Mouse (Mus musculus): ENCODE results near the gene Atp8a2. TPM values are rescaled to one million over a fixed set of nuclear protein-coding genes. Genes with fewer than 3 reads are reported as not detected.
"Not testable (repeated sequence)": the region's sequence is repeated elsewhere in the genome, so short reads cannot be mapped to it uniquely, and the experiment has no call there.

Atp8a2 gene
- polyA plus RNA-seq, 1 experiment from 2014 or later = 1.2 TPM

DNA sequence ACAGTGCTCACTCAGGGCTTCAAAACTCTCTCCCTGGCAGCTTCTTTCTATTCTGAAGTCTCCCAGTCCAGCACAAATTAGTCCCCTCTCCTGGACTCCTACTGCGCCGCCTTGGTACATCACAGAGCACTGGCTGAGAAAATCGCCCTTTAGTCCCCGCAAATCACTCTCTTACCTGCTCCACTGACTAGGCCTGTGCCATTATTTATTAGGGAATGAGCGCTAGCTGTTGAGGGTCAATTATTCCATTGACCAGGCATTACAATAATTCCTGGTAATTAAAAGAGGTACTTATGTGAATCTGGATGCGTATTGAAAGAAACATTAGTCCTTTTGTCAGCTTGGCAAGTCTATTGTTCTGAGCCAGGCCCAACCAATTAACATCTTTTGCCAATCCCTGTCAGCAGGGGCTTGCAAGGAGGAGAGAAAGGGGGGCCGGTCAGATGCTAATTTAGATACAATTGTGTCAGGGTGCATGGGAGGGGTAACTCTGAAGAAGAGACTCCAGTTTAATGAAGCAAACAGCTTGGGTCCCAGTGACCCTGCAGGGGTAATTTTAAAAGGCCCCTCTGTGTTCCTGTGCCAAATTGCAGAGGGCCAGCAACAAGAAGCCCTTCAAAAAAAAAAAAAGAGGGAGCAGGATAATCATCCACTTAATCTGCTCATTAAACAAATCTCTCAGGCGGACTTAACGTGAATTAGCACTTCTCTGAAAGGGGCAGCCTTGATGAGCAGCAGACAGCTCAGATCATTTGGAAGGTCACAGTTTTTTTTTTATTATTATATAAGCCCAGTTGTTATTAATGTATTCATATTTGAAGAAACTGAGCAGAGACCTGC is 459.9 kb downstream of the Atp8a2 start:
- no peak overlapping the region for H3K27ac ChIP-seq
- no peaks in the 10 kb centered on the region for H3K36me3 ChIP-seq
- no peaks in the 10 kb centered on the region for H3K9me3 ChIP-seq (replicated peaks)
- 53% methylated on average over 9 of the region's 9 CpGs for WGBS
- no peak overlapping the region for H3K4me2 ChIP-seq
- peaks cover 15% of the 10 kb centered on the region for H3K4me1 ChIP-seq
- no peak overlapping the region for H3K4me3 ChIP-seq (replicated peaks)
- H3K9ac ChIP-seq = no peak overlapping the region
- no peaks in the 10 kb centered on the region; the same call in none of the 2 replicates for H3K27me3 ChIP-seq
- ATAC-seq (replicated peaks; ENCODE audit: low FRiP score) = no peak

DNA sequence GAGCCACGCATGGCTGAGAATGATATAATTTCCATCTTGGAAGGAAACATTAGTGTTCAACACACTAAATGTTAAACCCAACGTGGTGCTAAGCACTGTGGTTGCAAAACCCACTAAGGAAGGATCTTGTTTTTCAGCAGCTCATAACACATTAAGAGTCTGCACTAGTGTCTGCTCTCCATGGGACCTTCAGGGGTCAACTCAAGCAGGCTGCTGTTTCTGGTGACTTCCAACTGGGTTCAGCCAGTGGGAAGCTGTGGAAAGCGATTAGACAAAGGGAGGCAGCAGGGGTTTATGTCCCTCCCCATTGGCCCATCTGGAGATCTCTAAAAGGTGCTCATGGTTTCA is 467.0 kb downstream of the Atp8a2 start:
- WGBS = 61% methylated on average over 3 of the region's 3 CpGs
- no peak overlapping the region for H3K9ac ChIP-seq
- no peaks in the 10 kb centered on the region for H3K4me1 ChIP-seq
- H3K27ac ChIP-seq = no peak overlapping the region
- no peak overlapping the region for H3K4me2 ChIP-seq
- no peaks in the 10 kb centered on the region for H3K36me3 ChIP-seq
- no peak overlapping the region for H3K4me3 ChIP-seq (replicated peaks)
- H3K27me3 ChIP-seq = no peaks in the 10 kb centered on the region
- ATAC-seq (replicated peaks; ENCODE audit: low FRiP score) = no peak
- no peaks in the 10 kb centered on the region for H3K9me3 ChIP-seq (replicated peaks)

DNA sequence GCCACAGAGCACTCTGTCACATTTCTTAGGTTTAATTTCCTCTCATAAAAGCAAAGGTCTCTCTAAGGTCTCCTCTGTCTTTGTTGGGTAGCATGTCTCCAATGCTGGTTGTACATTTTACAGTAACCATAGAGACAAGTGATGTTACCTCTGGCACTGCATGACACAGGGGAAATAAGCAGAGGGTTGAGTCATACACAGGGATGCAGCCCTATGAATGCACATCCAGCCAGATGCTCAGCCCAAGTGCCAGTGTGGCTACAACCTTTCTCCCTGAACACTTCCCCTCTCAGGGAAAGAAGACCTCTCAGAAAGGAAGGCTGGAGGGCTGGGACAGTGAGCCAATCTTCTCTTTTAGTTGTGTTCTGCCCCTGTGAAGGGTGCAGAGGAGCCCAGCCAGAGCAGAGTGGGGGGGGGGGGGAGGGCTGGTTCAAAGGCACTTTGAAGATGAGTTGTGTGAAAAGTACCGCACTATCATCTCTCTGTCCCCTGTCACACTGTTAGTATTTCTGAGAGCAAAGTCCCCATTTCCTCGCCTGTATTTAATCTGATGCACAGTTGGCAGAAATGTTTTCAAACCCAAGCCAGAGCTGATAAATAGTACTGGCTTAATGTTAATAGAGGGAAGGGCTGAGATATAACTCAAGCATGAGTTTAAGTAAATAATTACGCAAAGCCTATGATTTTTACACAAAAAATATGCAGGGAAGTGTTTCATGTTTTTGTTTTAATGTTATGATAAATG is 467.5 kb downstream of the Atp8a2 start:
- no peak overlapping the region for H3K4me3 ChIP-seq (replicated peaks)
- ATAC-seq (replicated peaks; ENCODE audit: low FRiP score) = no peak
- no peaks in the 10 kb centered on the region for H3K36me3 ChIP-seq
- no peak overlapping the region for H3K4me2 ChIP-seq
- no peak overlapping the region for H3K9ac ChIP-seq
- no peaks in the 10 kb centered on the region for H3K9me3 ChIP-seq (replicated peaks)
- H3K27me3 ChIP-seq = no peaks in the 10 kb centered on the region
- no peaks in the 10 kb centered on the region for H3K4me1 ChIP-seq
- no peak overlapping the region for H3K27ac ChIP-seq
- WGBS = 65% methylated on average over 3 of the region's 3 CpGs

DNA sequence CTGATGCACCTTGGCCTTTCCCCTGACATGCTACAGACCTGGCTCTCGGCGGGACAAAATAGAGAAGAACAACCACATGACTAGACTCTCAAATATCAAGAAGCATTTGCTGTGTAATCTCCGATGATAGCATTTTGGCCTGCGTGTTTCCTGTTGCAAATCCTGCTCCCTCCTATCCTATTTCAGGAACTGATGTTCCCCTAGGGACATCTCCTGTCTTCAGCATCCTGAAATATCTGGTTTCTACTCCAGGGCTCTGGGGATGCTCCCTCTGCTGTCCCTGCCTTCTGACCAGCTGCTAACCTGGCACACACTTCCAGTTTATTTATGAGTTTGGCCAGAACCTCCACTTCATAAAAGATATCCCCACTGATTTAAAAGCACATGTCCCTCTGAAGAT is 470.0 kb downstream of the Atp8a2 start:
- Histone ChIP-seq H3K4me3 (replicated peaks) (no peak overlapping the region), H3K4me2 (no peak overlapping the region), H3K27me3 (0 out of 2 replicates have a peak, but pooled peaks cover 2% of the 10 kb centered on the region), H3K4me1 (0 out of 2 replicates have a peak, but pooled peaks cover 2% of the 10 kb centered on the region), H3K36me3 (no peaks in the 10 kb centered on the region), H3K27ac (no peak overlapping the region), H3K9ac (no peak overlapping the region), H3K9me3 (replicated peaks) (no peaks in the 10 kb centered on the region)
- WGBS = 69% methylated on average over 4 of the region's 4 CpGs
- ATAC-seq (replicated peaks; ENCODE audit: low FRiP score) = no peak

DNA sequence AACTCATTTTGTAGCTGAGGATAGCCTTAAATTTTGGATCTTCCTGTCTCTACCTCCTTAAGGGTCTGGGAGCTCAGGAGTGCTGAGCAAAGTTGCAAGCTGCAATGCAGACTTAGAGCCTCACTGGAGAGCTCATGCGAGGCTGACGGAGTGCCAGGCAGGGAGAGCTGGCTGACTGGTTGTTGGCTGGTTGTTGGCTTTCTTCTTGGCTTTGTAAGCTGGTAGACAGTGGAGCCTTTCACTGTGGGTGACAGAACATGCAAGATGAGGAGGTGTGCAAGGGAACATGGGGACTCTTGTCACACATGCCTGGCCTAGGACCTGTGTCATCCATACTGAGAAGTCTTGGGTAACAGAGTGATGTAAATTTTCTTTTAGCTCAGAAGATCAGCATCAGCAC is 473.8 kb downstream of the Atp8a2 start:
- no peak for ATAC-seq (replicated peaks; ENCODE audit: low FRiP score)
- Histone ChIP-seq H3K9ac (no peak overlapping the region), H3K27me3 (0 out of 2 replicates have a peak, but pooled peaks cover 2% of the 10 kb centered on the region), H3K4me2 (no peak overlapping the region), H3K9me3 (replicated peaks) (no peaks in the 10 kb centered on the region), H3K4me1 (peaks cover 12% of the 10 kb centered on the region; the same call in 1 of the 2 replicates), H3K36me3 (no peaks in the 10 kb centered on the region), H3K4me3 (replicated peaks) (no peak overlapping the region), H3K27ac (no peak overlapping the region)
- WGBS = 87% methylated on average over 2 of the region's 2 CpGs

DNA sequence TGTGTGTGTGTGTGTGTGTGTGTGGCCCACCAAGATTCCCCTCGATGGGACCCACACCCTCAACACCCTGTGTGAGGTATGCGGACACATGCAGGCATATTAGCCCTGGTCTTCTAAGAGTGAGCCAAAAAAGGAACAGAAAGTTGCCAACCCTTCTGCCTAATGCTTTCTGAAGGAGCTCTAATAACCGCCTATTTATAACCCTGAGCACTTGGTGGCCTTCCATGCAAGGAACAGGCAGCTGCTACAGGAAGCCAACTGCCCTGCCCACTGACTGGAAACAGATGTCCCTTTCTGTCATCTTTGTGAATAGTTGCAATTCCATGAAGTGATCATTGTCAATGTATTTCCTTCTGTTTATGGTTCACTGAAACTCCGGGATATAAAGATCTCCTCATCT is 475.0 kb downstream of the Atp8a2 start:
- H3K27ac ChIP-seq = no peak overlapping the region
- 69% methylated on average over 4 of the region's 4 CpGs for WGBS
- 0 out of 2 replicates have a peak, but pooled peaks cover 2% of the 10 kb centered on the region for H3K27me3 ChIP-seq
- H3K9ac ChIP-seq = no peak overlapping the region
- no peak for ATAC-seq (replicated peaks; ENCODE audit: low FRiP score)
- no peak overlapping the region for H3K4me3 ChIP-seq (replicated peaks)
- H3K4me2 ChIP-seq = no peak overlapping the region
- H3K4me1 ChIP-seq = peaks cover 12% of the 10 kb centered on the region; the same call in 1 of the 2 replicates
- no peaks in the 10 kb centered on the region for H3K9me3 ChIP-seq (replicated peaks)
- no peaks in the 10 kb centered on the region for H3K36me3 ChIP-seq

DNA sequence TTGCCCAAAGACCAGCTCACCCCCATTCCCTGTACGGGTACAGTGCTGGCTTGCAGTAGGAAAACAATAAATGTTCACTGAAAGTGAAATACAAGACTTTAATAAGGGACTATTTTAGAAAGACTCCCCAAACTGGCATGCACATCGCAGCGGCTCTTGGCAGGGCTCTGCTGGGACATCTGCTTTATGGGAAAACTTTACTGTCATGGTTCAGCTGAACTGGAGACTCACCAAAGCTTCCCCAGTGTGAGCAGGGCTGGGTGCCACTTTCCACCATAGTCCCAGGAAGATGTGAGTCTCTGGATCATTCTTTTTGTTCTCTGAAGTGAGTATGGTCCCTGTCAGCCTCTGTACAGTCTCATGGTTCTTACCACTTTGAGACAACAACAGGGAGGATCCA is 475.6 kb downstream of the Atp8a2 start:
- no peak for ATAC-seq (replicated peaks; ENCODE audit: low FRiP score)
- Histone ChIP-seq H3K36me3 (no peaks in the 10 kb centered on the region), H3K4me1 (peaks cover 12% of the 10 kb centered on the region; the same call in 1 of the 2 replicates), H3K27ac (no peak overlapping the region), H3K27me3 (0 out of 2 replicates have a peak, but pooled peaks cover 2% of the 10 kb centered on the region), H3K9ac (no peak overlapping the region), H3K4me2 (no peak overlapping the region), H3K9me3 (replicated peaks) (no peaks in the 10 kb centered on the region), H3K4me3 (replicated peaks) (no peak overlapping the region)
- WGBS = 60% methylated on average over 3 of the region's 3 CpGs

DNA sequence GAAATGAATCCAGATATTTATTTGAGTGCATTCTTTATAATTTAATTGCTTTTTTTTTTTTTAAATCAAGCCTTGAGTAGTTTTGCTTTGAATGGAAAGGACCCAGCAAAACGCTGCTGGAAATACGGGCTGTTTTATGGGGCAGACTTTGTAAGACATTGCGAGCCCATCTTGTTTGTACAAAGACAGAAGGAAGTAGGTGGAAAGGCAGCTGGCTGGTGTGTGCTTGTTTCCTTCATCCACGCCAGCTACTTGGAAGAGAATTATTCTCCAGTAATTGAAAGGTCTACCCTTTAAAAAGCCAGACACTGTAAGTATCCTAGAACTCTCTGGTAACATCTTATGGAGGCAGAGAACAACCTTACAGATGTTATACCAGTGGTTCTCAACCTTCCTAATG is 476.6 kb downstream of the Atp8a2 start:
- Histone ChIP-seq H3K9me3 (replicated peaks) (no peaks in the 10 kb centered on the region), H3K36me3 (no peaks in the 10 kb centered on the region), H3K27me3 (0 out of 2 replicates have a peak, but pooled peaks cover 2% of the 10 kb centered on the region), H3K27ac (no peak overlapping the region), H3K4me1 (peaks cover 20% of the 10 kb centered on the region; the same call in 1 of the 2 replicates), H3K9ac (no peak overlapping the region), H3K4me3 (replicated peaks) (no peak overlapping the region), H3K4me2 (no peak overlapping the region)
- ATAC-seq (replicated peaks; ENCODE audit: low FRiP score) = no peak
- 82% methylated on average over 4 of the region's 4 CpGs for WGBS

DNA sequence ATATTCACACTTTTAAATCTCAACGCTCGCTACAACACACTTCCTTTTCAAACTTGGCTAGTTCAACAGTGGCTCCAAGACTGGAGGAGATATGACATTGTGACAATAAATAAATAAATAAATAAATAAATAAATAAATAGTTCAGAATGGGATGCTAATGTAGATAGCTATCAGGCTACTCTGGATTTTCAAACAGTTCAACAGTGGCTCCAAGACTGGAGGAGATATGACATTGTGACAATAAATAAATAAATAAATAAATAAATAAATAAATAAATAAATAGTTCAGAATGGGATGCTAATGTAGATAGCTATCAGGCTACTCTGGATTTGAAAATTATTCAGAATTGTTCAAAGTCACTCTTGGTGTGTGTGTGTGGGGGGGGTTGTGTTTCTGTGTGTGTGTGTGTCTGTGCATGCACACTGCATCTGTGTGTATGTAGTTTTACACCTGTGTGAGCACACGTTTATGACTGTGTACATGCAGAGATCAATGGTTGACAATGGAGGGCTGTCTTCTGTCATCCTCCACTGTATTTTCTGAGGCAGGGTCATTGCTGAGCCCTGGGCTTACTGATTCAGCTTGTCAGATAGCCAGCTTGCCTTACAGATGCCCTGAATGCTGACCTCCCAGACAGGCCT is 480.4 kb downstream of the Atp8a2 start:
- H3K4me3 ChIP-seq (replicated peaks); H3K9me3 ChIP-seq (replicated peaks); ATAC-seq (replicated peaks; ENCODE audit: low FRiP score); H3K27me3 ChIP-seq; H3K9ac ChIP-seq; H3K4me2 ChIP-seq; H3K36me3 ChIP-seq; H3K27ac ChIP-seq: not testable (repeated sequence)
- 81% methylated on average over 3 of the region's 3 CpGs for WGBS
- H3K4me1 ChIP-seq = peaks cover 14% of the 10 kb centered on the region; the same call in 1 of the 2 replicates

DNA sequence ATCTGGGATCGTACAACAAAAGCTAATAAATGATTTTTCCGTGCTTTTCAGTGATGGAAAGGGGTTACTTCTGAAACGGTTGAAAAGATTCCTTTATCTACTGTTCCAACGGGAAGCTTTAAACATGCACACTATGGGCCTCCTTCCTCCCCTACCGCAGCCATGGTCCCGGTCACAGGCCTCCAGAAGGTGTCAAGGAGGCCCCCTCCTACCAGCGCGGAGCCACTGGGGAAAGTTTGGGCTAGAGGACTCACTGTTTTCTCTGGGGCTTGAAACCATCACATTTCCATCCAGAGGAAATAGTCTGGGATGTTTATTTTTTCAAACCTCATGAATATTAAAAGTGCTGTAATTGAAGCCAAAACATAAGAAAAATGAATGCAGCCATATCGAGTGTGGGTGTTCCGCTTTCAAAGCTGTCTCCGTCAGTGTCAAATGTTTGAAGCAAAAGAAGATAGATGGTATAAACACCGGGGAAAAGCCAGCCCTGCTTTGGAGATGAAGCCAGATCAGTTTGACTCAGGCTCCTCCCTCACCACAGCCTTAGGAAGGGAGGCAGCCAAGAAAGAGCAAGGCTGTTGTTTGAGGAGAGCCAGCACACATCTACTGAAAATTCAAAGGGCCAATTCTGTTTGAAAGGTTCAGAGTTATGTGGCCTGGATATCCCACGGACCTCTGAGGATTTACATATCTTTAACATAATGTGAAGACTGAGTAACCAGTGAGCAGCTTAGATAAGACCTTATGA is 481.1 kb downstream of the Atp8a2 start:
- WGBS = 30% methylated on average over 13 of the region's 13 CpGs
- no peak overlapping the region for H3K4me2 ChIP-seq
- peaks cover 14% of the 10 kb centered on the region; the same call in 1 of the 2 replicates for H3K4me1 ChIP-seq
- H3K9ac ChIP-seq = no peak overlapping the region
- no peaks in the 10 kb centered on the region for H3K36me3 ChIP-seq
- no peaks in the 10 kb centered on the region for H3K27me3 ChIP-seq
- no peak for ATAC-seq (replicated peaks; ENCODE audit: low FRiP score)
- no peak overlapping the region for H3K27ac ChIP-seq
- no peaks in the 10 kb centered on the region for H3K9me3 ChIP-seq (replicated peaks)
- no peak overlapping the region for H3K4me3 ChIP-seq (replicated peaks)

DNA sequence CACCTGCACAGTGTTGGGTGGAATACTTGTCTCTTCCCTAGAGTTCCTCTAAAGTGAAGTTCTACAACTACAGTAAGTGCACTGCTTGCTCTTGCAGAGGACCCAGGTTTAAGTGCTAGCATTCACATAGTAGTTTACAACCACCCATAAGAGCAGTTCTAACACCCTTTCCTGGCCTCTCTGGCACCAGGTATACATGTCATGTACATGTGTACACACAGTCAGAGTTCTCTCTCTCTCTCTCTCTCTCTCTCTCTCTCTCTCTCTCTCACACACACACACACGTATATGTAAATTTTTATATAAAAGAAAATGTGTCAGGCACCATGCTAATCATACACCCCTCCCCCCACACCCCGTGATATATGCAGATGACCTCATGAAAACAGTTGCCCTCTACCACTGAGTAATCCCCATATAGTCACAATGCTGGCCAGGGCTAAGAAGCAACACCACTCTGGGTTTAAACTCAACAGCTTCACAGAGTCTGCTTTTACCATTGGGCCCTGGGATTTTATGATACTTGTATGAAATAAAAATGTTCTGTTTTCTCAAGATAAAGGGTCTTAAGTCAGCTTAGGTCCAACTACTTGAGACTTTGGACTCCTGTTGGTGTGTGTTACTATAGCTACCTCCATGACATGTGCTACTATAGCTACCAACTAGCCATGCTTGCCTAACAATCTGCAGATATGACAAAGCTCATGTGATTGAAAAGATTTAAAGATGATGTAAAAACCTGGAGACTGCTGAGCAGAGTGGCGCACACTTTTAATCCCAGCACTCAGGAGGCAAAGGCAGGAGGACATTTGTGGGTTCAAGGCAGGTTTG is 487.3 kb downstream of the Atp8a2 start:
- ATAC-seq (replicated peaks; ENCODE audit: low FRiP score) = no peak

More for the DNA sequence above, 487.3 kb downstream of the Atp8a2 start:
- Histone ChIP-seq H3K27me3 (no peaks in the 10 kb centered on the region), H3K36me3 (no peaks in the 10 kb centered on the region), H3K9ac (no peak overlapping the region), H3K4me1 (peaks cover 11% of the 10 kb centered on the region; the same call in 1 of the 2 replicates), H3K9me3 (replicated peaks) (no peaks in the 10 kb centered on the region), H3K27ac (no peak overlapping the region), H3K4me3 (replicated peaks) (no peak overlapping the region), H3K4me2 (no peak overlapping the region)
- 79% methylated on average over 3 of the region's 3 CpGs for WGBS

Data from kidney, embryonic 15.5 days (tissue).